In the genomic region with DNA sequence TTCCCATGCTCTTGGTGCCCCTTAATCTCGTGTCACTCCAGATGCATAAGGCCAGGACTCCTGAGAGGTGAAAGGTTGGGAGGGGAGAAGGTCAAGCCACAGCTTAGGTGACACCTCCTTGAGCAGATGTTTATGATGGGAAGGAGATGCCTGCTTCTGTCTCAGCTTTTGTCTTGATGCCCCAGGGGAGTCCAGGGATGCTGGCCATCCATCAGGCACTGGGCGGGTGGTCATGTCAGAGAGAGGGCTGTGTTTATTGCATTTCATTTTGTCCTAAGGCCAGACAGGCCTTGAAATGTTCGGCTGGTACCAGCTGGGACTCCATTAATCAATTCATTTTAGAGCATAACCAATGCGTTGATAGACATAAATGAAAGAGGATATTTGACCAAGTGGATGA, we compare ENCODE assay signal across 30 mouse cellular contexts.
DNase-seq lines count a peak whose midpoint lies in the region; ATAC-seq and TF ChIP-seq lines count a peak whose summit lies in the region.
"Had no signal": no experiment of that assay in that cellular context is flagged by ENCODE, and none has a peak within 500 bp of the region (broad histone marks: within the 10 kb centered on the region; RNA-seq: fewer than 3 reads in every experiment).

No protein-coding gene starts in this region.

- no peak overlapping the region for H3K4me2 ChIP-seq in kidney, embryonic 14.5 days (replicated peaks; ENCODE audit: low read depth, low read length)
- H3K4me2 ChIP-seq in stomach, embryonic 14.5 days (replicated peaks; ENCODE audit: low read depth, low read length), result no peak overlapping the region
- H3K4me2 ChIP-seq in stomach, postnatal 0 days (replicated peaks; ENCODE audit: low read depth), result no peak overlapping the region
- no peak overlapping the region for H3K4me2 ChIP-seq in intestine, embryonic 15.5 days (replicated peaks)
- no peak overlapping the region for H3K4me2 ChIP-seq in neural tube, embryonic 12.5 days (replicated peaks)
- H3K4me2 ChIP-seq: forebrain, embryonic 13.5 days; heart, embryonic 12.5 days; midbrain, embryonic 11.5 days; neural tube, embryonic 13.5 days had no signal

- TF ChIP-seq CTCF in stomach, postnatal 0 days (IDR thresholded peaks at IDR 0.05; ENCODE audit: low read depth), result no peak

- 43% methylated on average over 4 of the region's 4 CpGs for WGBS in kidney, embryonic 14.5 days
- WGBS in stomach, embryonic 14.5 days, result 52% methylated on average over 4 of the region's 4 CpGs
- WGBS in stomach, postnatal 0 days, result 61% methylated on average over 4 of the region's 4 CpGs
- 62% methylated on average over 4 of the region's 4 CpGs for WGBS in intestine, embryonic 15.5 days
- 34% methylated on average over 4 of the region's 4 CpGs for WGBS in neural tube, embryonic 12.5 days

- DNase-seq in kidney, adult 9 months, result no peak
- DNase-seq in stomach, postnatal 0 days (ENCODE audit: low spot score), result no peak
- DNase-seq in heart, adult 11 months, result no peak
- DNase-seq: adrenal gland, adult 2 months; adrenal gland, postnatal 36 days; B cell, adult 2 months; cerebellum, adult 2 months; cerebellum, postnatal 25 days; gastrocnemius, postnatal 36 days; heart, adult 2 months; heart, postnatal 4 days; kidney, adult 18-20 months; layer of hippocampus, postnatal 36 days; left cerebral cortex, postnatal 4 days; liver; lung, adult 2 months; lung, postnatal 10 days; thymus, postnatal 14 days had no signal

- no peak overlapping the region for H3K9ac ChIP-seq in kidney, embryonic 14.5 days (ENCODE audit: low read depth, low read length)
- H3K9ac ChIP-seq in stomach, embryonic 14.5 days (replicated peaks; ENCODE audit: low read depth, low read length), result no peak overlapping the region
- no peak overlapping the region for H3K9ac ChIP-seq in stomach, postnatal 0 days (ENCODE audit: low read length)
- H3K9ac ChIP-seq in intestine, embryonic 15.5 days, result no peak overlapping the region
- H3K9ac ChIP-seq in neural tube, embryonic 12.5 days, result no peak overlapping the region
- H3K9ac ChIP-seq: forebrain, embryonic 13.5 days; heart, embryonic 12.5 days; liver, embryonic 14.5 days; neural tube, embryonic 13.5 days had no signal

- ATAC-seq in kidney, embryonic 14.5 days (ENCODE audit: low FRiP score, low TSS enrichment), result no peak
- no peak for ATAC-seq in stomach, embryonic 14.5 days (ENCODE audit: insufficient number of reproducible peaks, insufficient read depth, low FRiP score, low read depth)
- ATAC-seq in stomach, postnatal 0 days (ENCODE audit: low FRiP score, low TSS enrichment), result no peak
- no peak for ATAC-seq in intestine, embryonic 15.5 days
- peak; percentile 21; the same call in 1 of the 2 replicates for ATAC-seq in neural tube, embryonic 12.5 days (ENCODE audit: low FRiP score, low read depth)
- no peak for ATAC-seq in megakaryocyte progenitor cell, adult 5-6 weeks (replicated peaks; ENCODE audit: poor library complexity)
- ATAC-seq: forebrain, embryonic 13.5 days; hindbrain, postnatal 0 days; midbrain, embryonic 16.5 days had no signal

- H3K4me3 ChIP-seq in kidney, embryonic 14.5 days (ENCODE audit: low read length), result no peak overlapping the region
- H3K4me3 ChIP-seq in stomach, embryonic 14.5 days (ENCODE audit: low read depth, low read length), result no peak overlapping the region
- no peak overlapping the region for H3K4me3 ChIP-seq in stomach, postnatal 0 days (ENCODE audit: low read depth, low read length)
- no peak overlapping the region for H3K4me3 ChIP-seq in intestine, embryonic 15.5 days (replicated peaks)
- no peak overlapping the region for H3K4me3 ChIP-seq in neural tube, embryonic 12.5 days
- H3K4me3 ChIP-seq: forebrain, embryonic 13.5 days; heart, adult 2 months; heart, embryonic 12.5 days; neural tube, embryonic 13.5 days had no signal

- H3K27me3 ChIP-seq in kidney, embryonic 14.5 days (ENCODE audit: control insufficient read depth, insufficient read depth, low read length), result no peaks in the 10 kb centered on the region
- no peaks in the 10 kb centered on the region for H3K27me3 ChIP-seq in stomach, embryonic 14.5 days (ENCODE audit: control insufficient read depth, insufficient read depth, low read length)
- no peaks in the 10 kb centered on the region for H3K27me3 ChIP-seq in stomach, postnatal 0 days (ENCODE audit: control insufficient read depth, insufficient read depth, low read length)
- H3K27me3 ChIP-seq in intestine, embryonic 15.5 days (replicated peaks), result no peaks in the 10 kb centered on the region
- H3K27me3 ChIP-seq in neural tube, embryonic 12.5 days (replicated peaks), result no peaks in the 10 kb centered on the region
- H3K27me3 ChIP-seq: forebrain, embryonic 13.5 days had no signal

- H3K36me3 ChIP-seq in kidney, embryonic 14.5 days (ENCODE audit: control insufficient read depth, insufficient read depth, low read length), result peaks cover 30% of the 10 kb centered on the region; the same call in 1 of the 2 replicates
- peaks cover 5% of the 10 kb centered on the region; the same call in 1 of the 2 replicates for H3K36me3 ChIP-seq in stomach, embryonic 14.5 days (ENCODE audit: control insufficient read depth, insufficient read depth, low read length)
- no peaks in the 10 kb centered on the region for H3K36me3 ChIP-seq in stomach, postnatal 0 days (ENCODE audit: control insufficient read depth, insufficient read depth, low read length)
- no peaks in the 10 kb centered on the region for H3K36me3 ChIP-seq in intestine, embryonic 15.5 days
- no peaks in the 10 kb centered on the region; the same call in 1 of the 2 replicates for H3K36me3 ChIP-seq in neural tube, embryonic 12.5 days
- H3K36me3 ChIP-seq: neural tube, embryonic 13.5 days had no signal

- H3K4me1 ChIP-seq in kidney, embryonic 14.5 days (ENCODE audit: control insufficient read depth, insufficient read depth, low read length), result 0 out of 2 replicates have a peak, but pooled peaks cover 9% of the 10 kb centered on the region
- H3K4me1 ChIP-seq in stomach, embryonic 14.5 days (ENCODE audit: control insufficient read depth, insufficient read depth, low read length), result peaks cover 17% of the 10 kb centered on the region
- no peaks in the 10 kb centered on the region; the same call in 1 of the 2 replicates for H3K4me1 ChIP-seq in stomach, postnatal 0 days (replicated peaks; ENCODE audit: control insufficient read depth, insufficient read depth)
- H3K4me1 ChIP-seq in intestine, embryonic 15.5 days (replicated peaks), result peaks cover 7% of the 10 kb centered on the region
- H3K4me1 ChIP-seq in neural tube, embryonic 12.5 days, result peaks cover 15% of the 10 kb centered on the region

- peak overlapping the region; percentile 10; the same call in 1 of the 2 replicates for H3K27ac ChIP-seq in kidney, embryonic 14.5 days (ENCODE audit: low read depth, low read length)
- peak overlapping the region; percentile 55; the same call in 1 of the 2 replicates for H3K27ac ChIP-seq in stomach, embryonic 14.5 days (ENCODE audit: low read length)
- no peak overlapping the region for H3K27ac ChIP-seq in stomach, postnatal 0 days (replicated peaks)
- 0 out of 2 replicates have a peak overlapping the region, but pooled peaks have one; percentile 0 for H3K27ac ChIP-seq in intestine, embryonic 15.5 days
- no peak overlapping the region for H3K27ac ChIP-seq in neural tube, embryonic 12.5 days
- H3K27ac ChIP-seq: forebrain, embryonic 13.5 days; heart, adult 2 months; hindbrain, postnatal 0 days; liver, embryonic 14.5 days; neural tube, embryonic 13.5 days had no signal

- no peak for TF ChIP-seq EP300 in stomach, postnatal 0 days (optimal IDR thresholded peaks at IDR 0.05)

- no peaks in the 10 kb centered on the region for H3K9me3 ChIP-seq in kidney, embryonic 14.5 days (ENCODE audit: control insufficient read depth, low read length)
- H3K9me3 ChIP-seq in stomach, embryonic 14.5 days (ENCODE audit: control insufficient read depth, low read depth, low read length), result no peaks in the 10 kb centered on the region
- H3K9me3 ChIP-seq in stomach, postnatal 0 days (ENCODE audit: control insufficient read depth, low read length), result no peaks in the 10 kb centered on the region
- no peaks in the 10 kb centered on the region for H3K9me3 ChIP-seq in intestine, embryonic 15.5 days
- H3K9me3 ChIP-seq in neural tube, embryonic 12.5 days, result no peaks in the 10 kb centered on the region
- H3K9me3 ChIP-seq: forebrain, embryonic 13.5 days; heart, embryonic 12.5 days; neural tube, embryonic 13.5 days had no signal

Comparison
In these comparisons a context has a peak if more than half of its experiments do, and no peak if none do; other contexts are left out.
1. H3K27ac ChIP-seq: peak in kidney, embryonic 14.5 days (single experiment), stomach, embryonic 14.5 days (single experiment) and intestine, embryonic 15.5 days (single experiment); none in stomach, postnatal 0 days (single experiment) and neural tube, embryonic 12.5 days (single experiment).